32 mouse cellular contexts compared by ENCODE assay signal in the genomic region with DNA sequence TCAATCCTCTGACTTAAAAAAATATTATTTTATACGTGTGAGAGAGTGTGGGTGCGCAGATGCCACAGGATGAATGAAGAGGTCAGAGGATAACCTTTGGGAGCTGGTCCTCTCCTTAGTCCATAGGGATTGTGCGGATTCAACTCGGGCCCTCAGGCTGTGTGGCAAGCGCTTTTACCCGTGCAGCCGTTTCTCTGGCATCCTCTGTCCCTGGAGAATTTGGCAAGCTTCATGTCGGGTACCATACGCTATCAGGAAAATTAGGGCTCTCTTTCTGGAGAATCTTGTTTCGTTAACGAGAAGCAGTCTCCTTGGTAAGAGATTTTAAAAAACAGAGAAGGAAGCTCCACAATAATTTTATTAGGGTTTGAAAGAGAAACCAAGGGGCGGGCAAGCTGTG. TPM values are rescaled to one million over a fixed set of nuclear protein-coding genes. Genes with fewer than 3 reads are reported as not detected.
"Had no signal": no experiment of that assay in that cellular context is flagged by ENCODE, and none has a peak within 500 bp of the region (broad histone marks: within the 10 kb centered on the region; RNA-seq: fewer than 3 reads in every experiment).

No protein-coding gene starts in this region.

- DNase-seq: gastrocnemius, adult 2 months; gastrocnemius, postnatal 10 days; gastrocnemius, postnatal 25 days; heart, adult 2 months; heart, postnatal 10 days; heart, postnatal 4 days; kidney, adult 18-20 months; kidney, adult 8-10 months; kidney, postnatal 10 days; kidney, postnatal 25 days; kidney, postnatal 4 days; liver; liver, embryonic 13.5 days had no signal

- H3K4me1 ChIP-seq: intestine, embryonic 15.5 days; liver, embryonic 13.5 days; liver, embryonic 15.5 days had no signal

- H3K4me2 ChIP-seq: heart, embryonic 12.5 days; hindbrain, embryonic 12.5 days; hindbrain, embryonic 14.5 days; intestine, embryonic 15.5 days; limb, embryonic 12.5 days; liver, embryonic 11.5 days; liver, embryonic 13.5 days; liver, embryonic 15.5 days had no signal

- H3K27me3 ChIP-seq: heart, embryonic 12.5 days; hindbrain, embryonic 12.5 days; intestine, embryonic 15.5 days; limb, embryonic 12.5 days; liver, embryonic 13.5 days; liver, embryonic 15.5 days had no signal

- H3K4me3 ChIP-seq: gastrocnemius, adult 2 months; heart, adult 2 months; heart, embryonic 10.5 days; heart, embryonic 12.5 days; hindbrain, embryonic 10.5 days; hindbrain, embryonic 12.5 days; intestine, embryonic 15.5 days; layer of hippocampus, adult 2 months; left cerebral cortex, adult 2 months; limb, embryonic 10.5 days; limb, embryonic 12.5 days; liver, embryonic 13.5 days; liver, embryonic 15.5 days had no signal

- H3K9ac ChIP-seq: heart, embryonic 12.5 days; hindbrain, embryonic 12.5 days; hindbrain, embryonic 14.5 days; intestine, embryonic 15.5 days; limb, embryonic 12.5 days; liver, embryonic 13.5 days; liver, embryonic 15.5 days had no signal

- ATAC-seq: hindbrain, embryonic 16.5 days; inflammation-experienced regulatory T-cells, adult 6 months; intestine, embryonic 15.5 days; intestine, postnatal 0 days had no signal

- H3K27ac ChIP-seq: gastrocnemius, adult 2 months; heart, adult 2 months; heart, embryonic 10.5 days; hindbrain, embryonic 10.5 days; hindbrain, embryonic 12.5 days; hindbrain, embryonic 14.5 days; intestine, embryonic 15.5 days; layer of hippocampus, adult 2 months; left cerebral cortex, adult 2 months; limb, embryonic 10.5 days; limb, embryonic 12.5 days; liver, embryonic 13.5 days; liver, embryonic 15.5 days had no signal

- H3K36me3 ChIP-seq: heart, embryonic 10.5 days; heart, embryonic 12.5 days; hindbrain, embryonic 10.5 days; hindbrain, embryonic 12.5 days; intestine, embryonic 15.5 days; limb, embryonic 10.5 days; limb, embryonic 12.5 days; liver, embryonic 13.5 days; liver, embryonic 15.5 days had no signal

- H3K9me3 ChIP-seq: heart, embryonic 10.5 days; heart, embryonic 12.5 days; hindbrain, embryonic 10.5 days; hindbrain, embryonic 12.5 days; intestine, embryonic 15.5 days; limb, embryonic 10.5 days; limb, embryonic 12.5 days; liver, embryonic 13.5 days; liver, embryonic 15.5 days had no signal

RNA-seq across cellular contexts. Expression of gene Trpc7, which starts 15.3 kb away (rescaled TPM):
- total RNA-seq: gastrocnemius, adult 2 months; gastrocnemius, postnatal 10 days; gastrocnemius, postnatal 25 days; gastrocnemius, postnatal 4 days; granulocyte monocyte progenitor cell, adult 5-6 weeks; heart, adult 2 months; heart, postnatal 25 days had no signal
- polyA plus RNA-seq: heart, adult 2 months; heart, embryonic 14.5 days; inflammation-experienced regulatory T-cells, adult 6 months; limb, embryonic 10.5 days; limb, embryonic 12.5 days; liver, embryonic 11.5 days; liver, embryonic 13.5 days; liver, embryonic 15.5 days had no signal
